In the genomic region with DNA sequence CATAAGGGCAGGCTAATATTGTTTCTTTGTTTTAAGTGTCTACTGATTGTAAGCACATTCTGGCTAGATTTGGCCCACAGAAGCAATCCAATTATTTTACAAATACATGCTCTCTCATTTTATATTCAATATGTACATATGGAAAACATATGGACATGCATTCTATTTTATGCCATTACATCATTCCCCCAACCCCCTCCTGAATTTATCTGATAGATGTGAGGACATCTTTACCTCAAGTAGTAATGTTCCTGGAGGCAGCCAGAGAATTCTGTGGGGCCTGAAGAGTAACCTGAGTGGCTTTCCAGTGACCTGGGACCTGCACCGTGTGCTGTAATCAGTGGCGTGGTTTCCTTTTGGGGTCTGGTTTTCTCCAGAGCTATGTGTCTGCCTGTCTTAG, we compare ENCODE assay signal across 26 mouse cellular contexts.
DNase-seq lines count a peak whose midpoint lies in the region; ATAC-seq and TF ChIP-seq lines count a peak whose summit lies in the region.
"Had no signal": no experiment of that assay in that cellular context is flagged by ENCODE, and none has a peak within 500 bp of the region (broad histone marks: within the 10 kb centered on the region; RNA-seq: fewer than 3 reads in every experiment).

No protein-coding gene starts in this region.

- H3K4me3 ChIP-seq in hindbrain, embryonic 13.5 days = no peak overlapping the region
- no peak overlapping the region for H3K4me3 ChIP-seq in hindbrain, postnatal 0 days (ENCODE audit: low read length)
- no peak overlapping the region for H3K4me3 ChIP-seq in left cerebral cortex, adult 2 months
- H3K4me3 ChIP-seq in embryonic facial prominence, embryonic 14.5 days (ENCODE audit: low read depth, low read length) = no peak overlapping the region
- H3K4me3 ChIP-seq in midbrain, embryonic 13.5 days (replicated peaks) = no peak overlapping the region
- H3K4me3 ChIP-seq: embryonic facial prominence, embryonic 12.5 days; forebrain, embryonic 10.5 days; forebrain, embryonic 13.5 days; heart, adult 2 months; heart, embryonic 10.5 days; heart, embryonic 13.5 days; hindbrain, embryonic 15.5 days; intestine, embryonic 15.5 days had no signal

- no peak overlapping the region for H3K9ac ChIP-seq in hindbrain, embryonic 13.5 days
- H3K9ac ChIP-seq in hindbrain, postnatal 0 days (replicated peaks; ENCODE audit: low read length) = no peak overlapping the region
- no peak overlapping the region for H3K9ac ChIP-seq in embryonic facial prominence, embryonic 14.5 days (ENCODE audit: low read depth, low read length)
- no peak overlapping the region for H3K9ac ChIP-seq in midbrain, embryonic 13.5 days (replicated peaks)
- H3K9ac ChIP-seq: embryonic facial prominence, embryonic 12.5 days; forebrain, embryonic 13.5 days; heart, embryonic 13.5 days; hindbrain, embryonic 15.5 days; intestine, embryonic 15.5 days had no signal

- H3K4me2 ChIP-seq in hindbrain, embryonic 13.5 days = no peak overlapping the region
- H3K4me2 ChIP-seq in hindbrain, postnatal 0 days (ENCODE audit: low read depth, low read length) = no peak overlapping the region
- H3K4me2 ChIP-seq in embryonic facial prominence, embryonic 14.5 days (ENCODE audit: low read depth, low read length) = no peak overlapping the region
- H3K4me2 ChIP-seq in midbrain, embryonic 13.5 days (replicated peaks) = no peak overlapping the region
- H3K4me2 ChIP-seq: embryonic facial prominence, embryonic 12.5 days; forebrain, embryonic 13.5 days; heart, embryonic 13.5 days; hindbrain, embryonic 15.5 days; intestine, embryonic 15.5 days had no signal

- no peak for DNase-seq in hindbrain, postnatal 0 days (ENCODE audit: low spot score)
- DNase-seq in left cerebral cortex, adult 2 months (ENCODE audit: extremely low spot score in 1 of 2, low spot score in 2 of 2) = no peak
- no peak for DNase-seq in left cerebral cortex, postnatal 36 days (ENCODE audit: low spot score in 2 of 2)
- DNase-seq in embryonic facial prominence, embryonic 14.5 days (ENCODE audit: low spot score) = peak; percentile 56
- DNase-seq: adrenal gland, adult 2 months; adrenal gland, postnatal 25 days; cerebellum, adult 11-12 months; cerebellum, adult 8-10 months; cerebellum, postnatal 10 days; cerebellum, postnatal 36 days; embryo, embryonic 11 days; gastrocnemius, postnatal 10 days; gastrocnemius, postnatal 36 days; heart, adult 2 months; heart, postnatal 14 days; heart, postnatal 4 days had no signal

- H3K9me3 ChIP-seq in hindbrain, embryonic 13.5 days = no peaks in the 10 kb centered on the region
- no peaks in the 10 kb centered on the region for H3K9me3 ChIP-seq in hindbrain, postnatal 0 days (ENCODE audit: low read length)
- no peaks in the 10 kb centered on the region for H3K9me3 ChIP-seq in embryonic facial prominence, embryonic 14.5 days (ENCODE audit: control insufficient read depth, low read length)
- no peaks in the 10 kb centered on the region for H3K9me3 ChIP-seq in midbrain, embryonic 13.5 days
- H3K9me3 ChIP-seq: embryonic facial prominence, embryonic 12.5 days; forebrain, embryonic 10.5 days; forebrain, embryonic 13.5 days; heart, embryonic 10.5 days; heart, embryonic 13.5 days; hindbrain, embryonic 15.5 days; intestine, embryonic 15.5 days had no signal

- intact Hi-C loops in left cerebral cortex, adult 2 months (cut with DNase I) = no loop called here
- intact Hi-C loops in left cerebral cortex, postnatal 36 days (cut with DNase I) = loop anchor here (10.0 kb wide), 1 partner anchor 54 kb away; no protein-coding TSS in a partner anchor

- 61% methylated on average over 2 of the region's 2 CpGs for WGBS in hindbrain, embryonic 13.5 days
- WGBS in hindbrain, postnatal 0 days = 82% methylated on average over 2 of the region's 2 CpGs
- WGBS in embryonic facial prominence, embryonic 14.5 days = 43% methylated on average over 2 of the region's 2 CpGs
- WGBS in midbrain, embryonic 13.5 days = 85% methylated on average over 2 of the region's 2 CpGs

- peaks cover 32% of the 10 kb centered on the region for H3K36me3 ChIP-seq in hindbrain, embryonic 13.5 days
- H3K36me3 ChIP-seq in hindbrain, postnatal 0 days (ENCODE audit: insufficient read depth, low read length) = no peaks in the 10 kb centered on the region
- peaks cover 16% of the 10 kb centered on the region; the same call in 1 of the 2 replicates for H3K36me3 ChIP-seq in embryonic facial prominence, embryonic 14.5 days (ENCODE audit: control insufficient read depth, insufficient read depth, low read length)
- peaks cover 43% of the 10 kb centered on the region for H3K36me3 ChIP-seq in midbrain, embryonic 13.5 days

- peaks cover 20% of the 10 kb centered on the region; the same call in 1 of the 2 replicates for H3K4me1 ChIP-seq in hindbrain, embryonic 13.5 days (replicated peaks)
- 0 out of 2 replicates have a peak, but pooled peaks cover 3% of the 10 kb centered on the region for H3K4me1 ChIP-seq in hindbrain, postnatal 0 days (ENCODE audit: insufficient read depth, low read length)
- H3K4me1 ChIP-seq in embryonic facial prominence, embryonic 14.5 days (ENCODE audit: control insufficient read depth, insufficient read depth, low read length) = peaks cover 5% of the 10 kb centered on the region; the same call in 1 of the 2 replicates
- H3K4me1 ChIP-seq in midbrain, embryonic 13.5 days (replicated peaks) = peaks cover 15% of the 10 kb centered on the region
- H3K4me1 ChIP-seq: intestine, embryonic 15.5 days had no signal

- ATAC-seq in hindbrain, embryonic 13.5 days (ENCODE audit: low FRiP score) = no peak
- no peak for ATAC-seq in hindbrain, postnatal 0 days
- peak; percentile 26; the same call in 1 of the 2 replicates for ATAC-seq in embryonic facial prominence, embryonic 14.5 days (ENCODE audit: low read depth)
- no peak for ATAC-seq in midbrain, embryonic 13.5 days
- ATAC-seq: CD4-positive, CD25-positive, alpha-beta regulatory T cell, adult 4 months; forebrain, embryonic 13.5 days; intestine, embryonic 15.5 days had no signal

- H3K27me3 ChIP-seq in hindbrain, embryonic 13.5 days = no peaks in the 10 kb centered on the region
- H3K27me3 ChIP-seq in hindbrain, postnatal 0 days (ENCODE audit: insufficient read depth, low read length) = no peaks in the 10 kb centered on the region
- H3K27me3 ChIP-seq in embryonic facial prominence, embryonic 14.5 days (replicated peaks; ENCODE audit: control insufficient read depth, insufficient read depth, low read length) = no peaks in the 10 kb centered on the region
- H3K27me3 ChIP-seq in midbrain, embryonic 13.5 days = no peaks in the 10 kb centered on the region
- H3K27me3 ChIP-seq: embryonic facial prominence, embryonic 12.5 days; forebrain, embryonic 13.5 days; heart, embryonic 13.5 days; hindbrain, embryonic 15.5 days; intestine, embryonic 15.5 days had no signal

- no peak for TF ChIP-seq CTCF in hindbrain, postnatal 0 days (IDR thresholded peaks at IDR 0.05; ENCODE audit: low read depth)
- no peak for TF ChIP-seq CTCF in left cerebral cortex, adult 2 months (IDR thresholded peaks at IDR 0.05)

- H3K27ac ChIP-seq in hindbrain, embryonic 13.5 days = peak overlapping the region; percentile 52; the same call in 1 of the 2 replicates
- H3K27ac ChIP-seq in hindbrain, postnatal 0 days = no peak overlapping the region
- peak overlapping the region; percentile 47; the same call in 1 of the 2 replicates for H3K27ac ChIP-seq in left cerebral cortex, adult 2 months
- H3K27ac ChIP-seq in embryonic facial prominence, embryonic 14.5 days (replicated peaks; ENCODE audit: low read depth, low read length) = no peak overlapping the region
- no peak overlapping the region for H3K27ac ChIP-seq in midbrain, embryonic 13.5 days
- H3K27ac ChIP-seq: embryonic facial prominence, embryonic 12.5 days; forebrain, embryonic 10.5 days; forebrain, embryonic 13.5 days; heart, adult 2 months; heart, embryonic 10.5 days; hindbrain, embryonic 15.5 days; intestine, embryonic 15.5 days had no signal

Comparison
In these comparisons a context has a peak if more than half of its experiments do, and no peak if none do; other contexts are left out.
1. H3K27ac ChIP-seq: peak in hindbrain, embryonic 13.5 days (single experiment) and left cerebral cortex, adult 2 months (single experiment); none in hindbrain, postnatal 0 days (single experiment), embryonic facial prominence, embryonic 14.5 days (single experiment) and midbrain, embryonic 13.5 days (single experiment).